Mouse (Mus musculus) heart, embryonic 12.5 days (tissue): ENCODE measurements at regions not wholly inside any gene's neighbourhood (a gene's known extent, or its start where the extent isn't known, plus 50 kb on each side); places are given as distances from the start of the nearest gene placed in this dataset.
"Not testable (repeated sequence)": the region's sequence is repeated elsewhere in the genome, so short reads cannot be mapped to it uniquely, and the experiment has no call there.

Experiments used
- ATAC-seq: fragments of 200-750 bp; cut with Nextera tagmentation; 2 replicates; pipeline ENCODE4 v1.8.0; 2017; ENCODE audit warnings: moderate TSS enrichment, moderate library complexity; ENCODE audit not compliant: insufficient number of reproducible peaks, low FRiP score
- H3K27ac ChIP-seq: fragments of 300-500 bp; sonication (generic); 2 replicates; pipeline ENCODE4 v1.5.1; 2016; ENCODE audit warnings: mild to moderate bottlenecking, moderate library complexity; ENCODE audit not compliant: poor library complexity, severe bottlenecking
- H3K27me3 ChIP-seq: fragments of 300-500 bp; sonication (generic); replicated peaks from 2 replicates; pipeline ENCODE4 v1.6.1; 2016; ENCODE audit warnings: mild to moderate bottlenecking, moderate library complexity
- H3K36me3 ChIP-seq: fragments of 300-500 bp; sonication (generic); 2 replicates; pipeline ENCODE4 v1.6.1; 2016; ENCODE audit warnings: mild to moderate bottlenecking, moderate library complexity
- H3K4me1 ChIP-seq: fragments of 300-500 bp; sonication (generic); replicated peaks from 2 replicates; pipeline ENCODE4 v1.6.1; 2016; ENCODE audit warnings: mild to moderate bottlenecking
- H3K4me2 ChIP-seq: fragments of 300-500 bp; sonication (generic); 2 replicates; pipeline ENCODE4 v1.6.1; 2016; ENCODE audit warnings: mild to moderate bottlenecking, moderate library complexity
- H3K4me3 ChIP-seq: fragments of 300-500 bp; sonication (generic); 2 replicates; pipeline ENCODE4 v1.5.1; 2016; ENCODE audit warnings: mild to moderate bottlenecking
- H3K9ac ChIP-seq: fragments of 300-500 bp; sonication (generic); 2 replicates; pipeline ENCODE4 v1.6.1; 2016; ENCODE audit warnings: mild to moderate bottlenecking, moderate library complexity
- H3K9me3 ChIP-seq: fragments of 300-500 bp; sonication (generic); replicated peaks from 2 replicates; pipeline ENCODE4 v1.6.1; 2016; ENCODE audit warnings: mild to moderate bottlenecking, moderate library complexity
- WGBS: fragments of 180-500 bp; shearing (Covaris S2); methylation state at CpG from one replicate; pipeline ENCODE4 v1.1.7; 2016; 5-methylcytosine and 5-hydroxymethylcytosine counted together

DNA sequence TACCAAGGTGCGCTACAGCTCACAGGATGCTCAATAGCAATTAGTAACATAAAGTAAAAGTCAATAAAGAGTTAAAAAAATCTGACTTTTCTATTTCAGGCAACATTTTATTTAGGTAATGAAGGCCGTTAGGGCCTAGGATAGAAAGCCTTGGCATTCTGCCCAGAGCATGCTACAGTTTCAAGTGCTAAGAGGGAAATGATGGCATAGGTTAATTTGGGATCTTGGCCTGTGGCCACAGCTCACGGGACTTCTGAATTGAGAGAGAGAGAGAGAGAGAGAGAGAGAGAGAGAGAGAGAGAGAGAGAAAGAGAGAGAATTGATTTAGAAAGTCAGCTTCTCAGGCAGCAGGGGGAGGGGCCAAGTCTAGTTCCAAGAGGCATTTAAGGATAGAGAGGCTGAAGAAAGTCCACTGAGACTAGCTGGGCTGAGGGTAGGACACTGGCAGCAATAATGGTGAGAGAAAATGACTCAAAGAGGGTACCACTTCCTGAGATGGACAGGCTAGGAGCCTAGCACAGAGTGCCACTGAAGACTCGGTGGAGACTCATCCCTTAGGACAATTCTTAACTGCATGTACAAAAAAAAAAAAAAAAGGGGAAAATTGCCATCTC lies 52.6 kb upstream of the Klf14 start:
- no peaks in the 10 kb centered on the region for H3K9me3 ChIP-seq
- H3K36me3 ChIP-seq, result no peaks in the 10 kb centered on the region
- no peaks in the 10 kb centered on the region for H3K27me3 ChIP-seq
- H3K4me2 ChIP-seq, result peak overlapping the region; percentile 30; the same call in 1 of the 2 replicates
- 38% methylated on average over 4 of the region's 4 CpGs for WGBS
- ATAC-seq, result peak; percentile 85
- no peak overlapping the region for H3K9ac ChIP-seq
- no peak overlapping the region for H3K4me3 ChIP-seq
- peaks cover 30% of the 10 kb centered on the region for H3K4me1 ChIP-seq
- H3K27ac ChIP-seq, result peak overlapping the region; percentile 88

GRCm38 (mm10) chr6:31016566-31016965 lies 57.7 kb upstream of the Klf14 start:
- ATAC-seq, result 0 out of 2 replicates have a peak, but pooled peaks have one; percentile 18
- Histone ChIP-seq H3K36me3 (no peaks in the 10 kb centered on the region), H3K4me1 (peaks cover 16% of the 10 kb centered on the region), H3K4me2 (no peak overlapping the region), H3K4me3 (no peak overlapping the region), H3K27ac (no peak overlapping the region), H3K9me3 (no peaks in the 10 kb centered on the region; the same call in 1 of the 2 replicates), H3K9ac (no peak overlapping the region), H3K27me3 (no peaks in the 10 kb centered on the region)
- 46% methylated on average over 7 of the region's 7 CpGs for WGBS

- no peaks in the 10 kb centered on the region for H3K27me3 ChIP-seq
- peaks cover 6% of the 10 kb centered on the region; the same call in 1 of the 2 replicates for H3K4me1 ChIP-seq
- no peak overlapping the region for H3K9ac ChIP-seq
- no peak overlapping the region for H3K4me2 ChIP-seq
- H3K36me3 ChIP-seq, result no peaks in the 10 kb centered on the region
- no peak overlapping the region for H3K27ac ChIP-seq
- no peak overlapping the region for H3K4me3 ChIP-seq
- no peaks in the 10 kb centered on the region; the same call in 1 of the 2 replicates for H3K9me3 ChIP-seq
- no peak for ATAC-seq
- 81% methylated on average over 5 of the region's 5 CpGs for WGBS
Observed at GRCm38 (mm10) chr6:31021776-31022175, 62.9 kb upstream of the Klf14 start.

GRCm38 (mm10) chr6:31029777-31030176 lies 70.9 kb upstream of the Klf14 start:
- WGBS, result 86% methylated on average over 9 of the region's 9 CpGs
- peaks cover 5% of the 10 kb centered on the region; the same call in 1 of the 2 replicates for H3K4me1 ChIP-seq
- H3K36me3 ChIP-seq, result no peaks in the 10 kb centered on the region
- 0 out of 2 replicates have a peak, but pooled peaks cover 3% of the 10 kb centered on the region for H3K9me3 ChIP-seq
- no peaks in the 10 kb centered on the region for H3K27me3 ChIP-seq
- H3K4me3 ChIP-seq, result no peak overlapping the region
- no peak for ATAC-seq
- H3K9ac ChIP-seq, result no peak overlapping the region
- H3K27ac ChIP-seq, result no peak overlapping the region
- H3K4me2 ChIP-seq, result no peak overlapping the region

DNA sequence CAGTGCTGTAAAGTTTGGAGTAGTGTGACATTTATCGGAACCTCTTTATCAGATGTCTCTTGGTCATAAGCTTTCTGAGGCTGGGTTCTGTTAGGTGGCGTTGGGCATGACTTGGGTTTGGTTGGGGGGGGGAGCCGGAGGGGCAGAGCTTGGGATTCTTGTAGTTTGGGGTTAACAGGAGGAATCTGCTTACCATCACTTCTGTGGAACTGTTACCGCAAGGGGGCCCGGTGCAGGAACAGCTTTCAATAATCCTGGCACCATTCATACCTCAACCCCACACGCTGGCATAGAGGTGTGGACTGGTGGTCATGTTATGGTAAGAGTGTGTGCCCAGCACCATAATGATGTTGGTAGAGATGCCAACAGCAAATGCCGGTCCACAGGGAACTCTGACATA lies 72.1 kb upstream of the Klf14 start:
- Histone ChIP-seq H3K27me3 (no peaks in the 10 kb centered on the region), H3K36me3 (no peaks in the 10 kb centered on the region), H3K9me3 (0 out of 2 replicates have a peak, but pooled peaks cover 3% of the 10 kb centered on the region), H3K27ac (no peak overlapping the region), H3K4me2 (no peak overlapping the region), H3K9ac (no peak overlapping the region), H3K4me3 (no peak overlapping the region), H3K4me1 (0 out of 2 replicates have a peak, but pooled peaks cover 4% of the 10 kb centered on the region)
- WGBS, result 79% methylated on average over 7 of the region's 7 CpGs
- no peak for ATAC-seq

DNA sequence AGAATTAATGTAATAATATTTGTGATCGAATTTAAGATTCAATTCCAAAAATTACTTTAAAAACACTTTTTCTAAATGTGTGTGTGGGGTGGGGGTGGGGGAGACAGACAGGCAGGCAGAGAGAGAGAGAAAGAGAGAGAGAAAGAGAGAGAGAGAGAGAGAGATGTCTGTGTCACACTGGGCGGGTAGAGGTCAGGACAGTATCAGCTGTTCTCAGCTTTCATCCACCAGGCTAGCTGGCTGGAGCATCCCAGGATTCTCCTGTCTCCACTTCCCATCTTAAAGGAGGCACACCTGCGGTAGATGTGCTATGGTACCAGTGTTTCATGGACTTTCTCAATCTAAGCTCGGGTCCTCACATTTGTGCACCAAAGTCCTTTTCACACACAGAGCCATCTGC lies 73.3 kb upstream of the Klf14 start:
- H3K4me3 ChIP-seq, result no peak overlapping the region
- WGBS, result 75% methylated on average over 4 of the region's 4 CpGs
- H3K27me3 ChIP-seq, result no peaks in the 10 kb centered on the region

GRCm38 (mm10) chr6:31032980-31033608 lies 74.2 kb upstream of the Klf14 start:
- no peaks in the 10 kb centered on the region for H3K9me3 ChIP-seq
- no peak overlapping the region for H3K9ac ChIP-seq
- no peaks in the 10 kb centered on the region for H3K36me3 ChIP-seq
- no peak overlapping the region for H3K4me3 ChIP-seq
- no peak overlapping the region for H3K27ac ChIP-seq
- H3K4me1 ChIP-seq, result 0 out of 2 replicates have a peak, but pooled peaks cover 4% of the 10 kb centered on the region
- ATAC-seq, result peak; percentile 73
- H3K4me2 ChIP-seq, result no peak overlapping the region
- no peaks in the 10 kb centered on the region for H3K27me3 ChIP-seq
- WGBS, result 11% methylated on average over 12 of the region's 12 CpGs

More for the DNA sequence above, 73.3 kb upstream of the Klf14 start:
- Histone ChIP-seq H3K9me3 (0 out of 2 replicates have a peak, but pooled peaks cover 2% of the 10 kb centered on the region), H3K9ac (no peak overlapping the region), H3K4me1 (0 out of 2 replicates have a peak, but pooled peaks cover 4% of the 10 kb centered on the region), H3K4me2 (no peak overlapping the region), H3K27ac (no peak overlapping the region), H3K36me3 (no peaks in the 10 kb centered on the region)
- no peak for ATAC-seq

DNA sequence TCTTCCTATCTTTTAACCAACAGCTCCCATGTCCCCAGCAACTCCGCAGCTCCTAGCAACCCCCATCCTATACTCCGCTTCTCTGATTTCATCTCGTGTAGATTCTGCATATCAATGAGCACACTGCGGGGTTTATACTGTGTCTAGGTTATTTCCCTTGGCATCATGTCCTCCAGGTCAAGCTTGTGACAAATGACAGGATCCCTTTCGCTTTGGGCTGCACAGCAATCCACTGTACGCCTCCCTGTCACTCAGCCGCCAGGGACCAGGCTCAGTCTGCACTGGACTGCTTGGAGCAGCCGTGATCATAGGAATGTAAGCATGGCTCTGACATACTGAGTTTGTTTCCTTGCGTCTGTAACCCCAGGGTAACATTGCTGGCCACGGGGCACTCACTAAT lies 75.9 kb upstream of the Klf14 start:
- H3K27me3 ChIP-seq, result no peaks in the 10 kb centered on the region
- no peak overlapping the region for H3K9ac ChIP-seq
- H3K4me1 ChIP-seq, result 0 out of 2 replicates have a peak, but pooled peaks cover 4% of the 10 kb centered on the region
- no peak for ATAC-seq
- no peak overlapping the region for H3K4me3 ChIP-seq
- H3K36me3 ChIP-seq, result no peaks in the 10 kb centered on the region
- no peak overlapping the region for H3K27ac ChIP-seq
- WGBS, result 64% methylated on average over 10 of the region's 10 CpGs
- no peak overlapping the region for H3K4me2 ChIP-seq
- H3K9me3 ChIP-seq, result no peaks in the 10 kb centered on the region

- H3K4me3 ChIP-seq, result no peak overlapping the region
- no peak overlapping the region for H3K27ac ChIP-seq
- H3K4me1 ChIP-seq, result 0 out of 2 replicates have a peak, but pooled peaks cover under 1% of the 10 kb centered on the region
- H3K9ac ChIP-seq, result no peak overlapping the region
- no peaks in the 10 kb centered on the region for H3K36me3 ChIP-seq
- no peak for ATAC-seq
- H3K27me3 ChIP-seq, result no peaks in the 10 kb centered on the region
- 65% methylated on average over 20 of the region's 20 CpGs for WGBS
- no peak overlapping the region; the same call in 1 of the 2 replicates for H3K4me2 ChIP-seq
- H3K9me3 ChIP-seq, result no peaks in the 10 kb centered on the region
Observed at GRCm38 (mm10) chr6:31037801-31038395, 79.0 kb upstream of the Klf14 start.

DNA sequence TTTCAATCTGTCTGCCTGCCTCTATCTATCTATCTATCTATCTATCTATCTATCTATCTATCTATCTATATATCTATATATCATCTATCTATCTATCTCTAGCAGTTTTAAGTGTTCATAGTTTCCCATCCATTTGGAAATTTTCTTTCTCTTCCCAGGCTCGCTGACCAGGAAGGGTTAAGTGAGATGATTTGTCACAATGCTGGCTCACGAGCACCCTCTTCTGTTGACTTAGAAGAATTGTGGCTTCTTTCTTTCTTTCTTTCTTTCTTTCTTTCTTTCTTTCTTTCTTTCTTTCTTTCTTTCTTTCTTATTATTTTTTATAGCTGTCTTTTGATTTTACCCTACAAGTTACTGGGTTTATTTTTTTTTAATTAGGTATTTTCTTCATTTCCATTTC lies 79.6 kb upstream of the Klf14 start:
- not testable (repeated sequence) for H3K4me1 ChIP-seq, H3K4me2 ChIP-seq, ATAC-seq

GRCm38 (mm10) chr6:31039485-31039884 lies 80.6 kb upstream of the Klf14 start:
- H3K27me3 ChIP-seq, result no peaks in the 10 kb centered on the region
- H3K27ac ChIP-seq, result no peak overlapping the region
- H3K4me3 ChIP-seq, result no peak overlapping the region
- H3K9me3 ChIP-seq, result no peaks in the 10 kb centered on the region
- no peaks in the 10 kb centered on the region for H3K4me1 ChIP-seq
- WGBS, result 74% methylated on average over 6 of the region's 6 CpGs
- no peaks in the 10 kb centered on the region for H3K36me3 ChIP-seq
- no peak overlapping the region for H3K4me2 ChIP-seq
- no peak overlapping the region for H3K9ac ChIP-seq
- no peak for ATAC-seq

More for the DNA sequence above, 79.6 kb upstream of the Klf14 start:
- not testable (repeated sequence) for H3K4me3 ChIP-seq, H3K27ac ChIP-seq, H3K9me3 ChIP-seq, H3K9ac ChIP-seq, H3K27me3 ChIP-seq, H3K36me3 ChIP-seq
- 0% methylated on average over 2 of the region's 2 CpGs for WGBS
